Mouse (Mus musculus): Measurements from ENCODE around the gene Rps25. TPM values are rescaled to one million over a fixed set of nuclear protein-coding genes. Genes with fewer than 3 reads are reported as not detected.
A peak's percentile ranks its signal among the peaks of the same experiment; 100 is the strongest.
"Not testable (repeated sequence)": the region's sequence is repeated elsewhere in the genome, so short reads cannot be mapped to it uniquely, and the experiment has no call there.

The Rps25 gene
- polyA plus RNA-seq, 1 experiment from 2014 or later: 2,208 TPM

DNA sequence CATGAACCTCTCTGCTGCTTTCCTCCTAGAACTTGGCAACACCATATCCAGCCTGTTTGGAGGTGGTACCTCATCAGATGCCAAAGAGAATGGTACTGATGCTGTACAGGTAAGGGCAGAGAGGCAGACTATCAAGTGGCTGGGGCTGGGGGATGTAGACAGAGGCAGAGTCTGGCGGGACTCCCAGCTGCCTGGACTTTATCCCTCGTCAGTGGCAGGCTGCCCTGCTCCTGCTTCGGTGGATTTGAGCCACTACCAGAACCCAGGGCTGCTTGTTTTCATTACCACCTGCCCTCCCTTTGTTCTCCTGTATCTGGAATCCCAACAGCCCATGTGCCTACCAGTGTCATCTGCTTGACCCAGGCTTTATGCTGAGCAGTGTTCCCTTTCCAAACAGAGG is 19.7 kb upstream of the Rps25 start:
- Histone ChIP-seq H3K27ac (replicated peaks) (no peak overlapping the region), H3K27me3 (ENCODE audit: low read depth, poor library complexity, severe bottlenecking) (no peaks in the 10 kb centered on the region), H3K4me1 (no peaks in the 10 kb centered on the region), H3K9me3 (replicated peaks) (no peaks in the 10 kb centered on the region), H3K36me3 (peaks cover 99% of the 10 kb centered on the region), H3K4me3 (no peak overlapping the region)
- DNase-seq (ENCODE audit: low spot score): no peak
- WGBS: 79% methylated on average over 3 of the region's 3 CpGs

DNA sequence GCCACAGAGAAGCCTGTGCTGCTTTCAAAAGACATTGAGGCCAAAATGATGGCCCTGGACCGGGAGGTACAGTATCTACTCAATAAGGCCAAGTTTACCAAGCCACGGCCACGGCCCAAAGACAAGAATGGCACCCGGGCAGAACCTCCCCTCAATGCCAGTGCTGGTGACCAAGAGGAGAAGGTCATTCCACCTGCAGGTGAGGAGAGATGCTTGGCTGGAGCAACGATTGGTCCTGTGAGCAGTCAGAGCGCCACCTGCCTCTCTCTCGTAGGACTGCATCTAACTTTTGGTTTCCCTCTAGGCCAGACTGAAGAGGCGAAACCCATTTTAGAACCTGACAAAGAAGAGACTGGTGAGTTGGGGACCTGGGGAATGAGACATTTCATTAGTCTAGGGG is 17.7 kb upstream of the Rps25 start:
- Histone ChIP-seq H3K4me3 (no peak overlapping the region), H3K4me1 (no peaks in the 10 kb centered on the region), H3K27me3 (ENCODE audit: low read depth, poor library complexity, severe bottlenecking) (no peaks in the 10 kb centered on the region), H3K27ac (replicated peaks) (no peak overlapping the region), H3K9me3 (replicated peaks) (no peaks in the 10 kb centered on the region), H3K36me3 (peaks cover 88% of the 10 kb centered on the region)
- 68% methylated on average over 8 of the region's 8 CpGs for WGBS
- DNase-seq (ENCODE audit: low spot score): peak; percentile 35

DNA sequence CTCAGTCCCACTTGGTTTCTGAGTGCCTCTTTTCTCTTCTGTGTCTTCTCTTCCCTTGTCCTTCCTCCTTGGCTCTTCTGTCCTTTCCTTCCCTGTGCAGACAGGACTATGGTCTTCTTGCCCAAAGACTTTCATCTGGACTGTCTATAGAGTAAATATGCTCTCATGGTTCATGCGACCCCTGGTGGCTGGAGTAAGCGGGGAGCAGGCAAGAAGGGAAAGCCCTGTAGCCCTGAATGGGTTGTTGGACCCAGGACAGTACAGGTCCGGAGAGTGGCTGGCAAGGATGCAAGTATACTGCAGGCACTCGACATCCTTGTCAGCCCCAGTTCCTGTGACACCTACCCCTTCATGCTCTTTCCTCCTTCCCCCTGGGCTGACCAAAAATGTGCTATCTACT is 15.5 kb upstream of the Rps25 start:
- Histone ChIP-seq H3K4me1 (peaks cover 5% of the 10 kb centered on the region), H3K4me3 (no peak overlapping the region), H3K27ac (replicated peaks) (no peak overlapping the region), H3K27me3 (ENCODE audit: low read depth, poor library complexity, severe bottlenecking) (no peaks in the 10 kb centered on the region), H3K36me3 (peaks cover 66% of the 10 kb centered on the region), H3K9me3 (replicated peaks) (no peaks in the 10 kb centered on the region)
- DNase-seq (ENCODE audit: low spot score): peak; percentile 68
- 47% methylated on average over 4 of the region's 4 CpGs for WGBS

GRCm38 (mm10) chr9:44396684-44397411 is 10.1 kb upstream of the Rps25 start, which contains the start of gene Slc37a4:
TSS of gene Slc37a4 (plus strand) at chr9:44396852.
- DNase-seq (ENCODE audit: low spot score): peak; percentile 87
- H3K27me3 ChIP-seq (ENCODE audit: low read depth, poor library complexity, severe bottlenecking): peaks cover 13% of the 10 kb centered on the region
- peaks cover 42% of the 10 kb centered on the region for H3K36me3 ChIP-seq
- under 1% methylated on average over 43 of the region's 43 CpGs for whole genome bisulfite sequencing
- no peaks in the 10 kb centered on the region for H3K9me3 ChIP-seq (replicated peaks)
- H3K27ac ChIP-seq (replicated peaks): peak within 1 kb of the TSS; percentile 90
- peaks cover 34% of the 10 kb centered on the region for H3K4me1 ChIP-seq
- peak within 1 kb of the TSS; percentile 85 for H3K4me3 ChIP-seq

DNA sequence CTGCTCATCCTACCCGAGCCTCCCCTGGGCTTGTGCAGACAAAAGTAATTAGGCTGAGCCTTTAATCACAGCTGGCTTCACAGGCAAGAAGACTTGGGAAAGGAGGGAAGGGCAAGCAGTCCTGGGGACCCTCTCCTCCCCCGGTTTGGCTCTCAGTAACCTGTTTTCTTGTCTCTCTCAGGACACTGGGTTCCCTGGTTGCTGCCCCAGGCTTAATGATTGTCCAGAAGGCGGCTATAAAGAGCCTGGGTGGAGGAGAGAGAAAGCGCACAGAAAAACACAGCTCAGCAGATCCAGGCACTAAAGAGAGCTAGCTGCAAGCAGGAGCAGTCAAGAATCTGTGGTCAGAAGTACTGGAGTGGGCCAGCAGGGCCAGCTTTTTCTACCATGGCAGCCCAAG is 8.9 kb upstream of the Rps25 start:
- Histone ChIP-seq H3K9me3 (replicated peaks) (no peaks in the 10 kb centered on the region), H3K4me3 (peak overlapping the region; percentile 85), H3K36me3 (peaks cover 44% of the 10 kb centered on the region), H3K27ac (replicated peaks) (peak overlapping the region; percentile 90), H3K4me1 (peaks cover 34% of the 10 kb centered on the region), H3K27me3 (ENCODE audit: low read depth, poor library complexity, severe bottlenecking) (peaks cover 13% of the 10 kb centered on the region)
- DNase-seq (ENCODE audit: low spot score): no peak
- 22% methylated on average over 4 of the region's 4 CpGs for WGBS

- H3K36me3 ChIP-seq: peaks cover 47% of the 10 kb centered on the region
- WGBS: 87% methylated on average over 9 of the region's 9 CpGs
- H3K27ac ChIP-seq (replicated peaks): peak overlapping the region; percentile 90; the same call in 1 of the 2 replicates
- H3K27me3 ChIP-seq (ENCODE audit: low read depth, poor library complexity, severe bottlenecking): peaks cover 13% of the 10 kb centered on the region
- peak overlapping the region; percentile 85 for H3K4me3 ChIP-seq
- DNase-seq (ENCODE audit: low spot score): no peak
- H3K9me3 ChIP-seq (replicated peaks): no peaks in the 10 kb centered on the region
- H3K4me1 ChIP-seq: peaks cover 34% of the 10 kb centered on the region
These were observed 8.4 kb upstream of the Rps25 start for GRCm38 (mm10) chr9:44398551-44398950.

GRCm38 (mm10) chr9:44399114-44399794 is 7.7 kb upstream of the Rps25 start:
- H3K27me3 ChIP-seq (ENCODE audit: low read depth, poor library complexity, severe bottlenecking): peaks cover 13% of the 10 kb centered on the region
- no peaks in the 10 kb centered on the region for H3K9me3 ChIP-seq (replicated peaks)
- 0 out of 2 replicates have a peak overlapping the region, but pooled peaks have one; percentile 4 for H3K4me3 ChIP-seq
- DNase-seq (ENCODE audit: low spot score): no peak
- H3K4me1 ChIP-seq: peaks cover 34% of the 10 kb centered on the region
- 0 out of 2 replicates have a peak overlapping the region, but pooled peaks have one; percentile 1 for H3K27ac ChIP-seq (replicated peaks)
- peaks cover 54% of the 10 kb centered on the region for H3K36me3 ChIP-seq
- 84% methylated on average over 13 of the region's 13 CpGs for WGBS

GRCm38 (mm10) chr9:44399795-44400114 is 7.2 kb upstream of the Rps25 start:
- Histone ChIP-seq H3K36me3 (peaks cover 59% of the 10 kb centered on the region), H3K27me3 (ENCODE audit: low read depth, poor library complexity, severe bottlenecking) (peaks cover 13% of the 10 kb centered on the region), H3K27ac (replicated peaks) (0 out of 2 replicates have a peak overlapping the region, but pooled peaks have one; percentile 1), H3K4me1 (peaks cover 34% of the 10 kb centered on the region), H3K9me3 (replicated peaks) (no peaks in the 10 kb centered on the region), H3K4me3 (no peak overlapping the region)
- no peak for DNase-seq (ENCODE audit: low spot score)
- whole genome bisulfite sequencing: 92% methylated on average over 6 of the region's 6 CpGs

DNA sequence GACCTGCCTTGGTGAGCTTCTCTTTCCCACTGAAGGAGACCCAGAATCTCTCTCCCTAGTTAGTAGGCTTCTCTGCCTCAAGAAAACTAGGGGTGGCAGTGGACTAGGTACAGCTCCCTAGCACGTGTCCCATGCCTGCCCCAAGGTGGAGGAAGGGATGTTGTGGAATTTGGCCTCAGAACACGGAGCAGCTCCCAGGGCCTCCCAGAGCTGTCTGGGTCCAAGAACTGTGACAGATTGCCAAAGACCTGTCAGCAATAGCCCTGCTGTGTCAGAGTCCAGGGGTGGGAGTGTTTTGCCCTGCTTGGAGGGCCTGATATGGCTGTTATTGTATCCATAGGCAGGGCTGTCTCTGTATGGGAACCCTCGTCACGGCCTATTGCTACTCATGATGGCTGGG is 5.9 kb upstream of the Rps25 start:
- H3K36me3 ChIP-seq: peaks cover 70% of the 10 kb centered on the region
- no peaks in the 10 kb centered on the region for H3K9me3 ChIP-seq (replicated peaks)
- 89% methylated on average over 4 of the region's 4 CpGs for WGBS
- H3K4me1 ChIP-seq: peaks cover 44% of the 10 kb centered on the region
- H3K27ac ChIP-seq (replicated peaks): no peak overlapping the region
- peaks cover 13% of the 10 kb centered on the region for H3K27me3 ChIP-seq (ENCODE audit: low read depth, poor library complexity, severe bottlenecking)
- no peak for DNase-seq (ENCODE audit: low spot score)
- H3K4me3 ChIP-seq: no peak overlapping the region

GRCm38 (mm10) chr9:44405011-44405410 is 1.9 kb upstream of the Rps25 start:
- H3K27me3 ChIP-seq (ENCODE audit: low read depth, poor library complexity, severe bottlenecking): no peaks in the 10 kb centered on the region
- H3K36me3 ChIP-seq: peaks cover 75% of the 10 kb centered on the region
- no peak overlapping the region for H3K27ac ChIP-seq (replicated peaks)
- no peaks in the 10 kb centered on the region for H3K9me3 ChIP-seq (replicated peaks)
- peaks cover 29% of the 10 kb centered on the region for H3K4me1 ChIP-seq
- no peak overlapping the region for H3K4me3 ChIP-seq
- DNase-seq (ENCODE audit: low spot score): no peak
- 84% methylated on average over 3 of the region's 3 CpGs for WGBS

DNA sequence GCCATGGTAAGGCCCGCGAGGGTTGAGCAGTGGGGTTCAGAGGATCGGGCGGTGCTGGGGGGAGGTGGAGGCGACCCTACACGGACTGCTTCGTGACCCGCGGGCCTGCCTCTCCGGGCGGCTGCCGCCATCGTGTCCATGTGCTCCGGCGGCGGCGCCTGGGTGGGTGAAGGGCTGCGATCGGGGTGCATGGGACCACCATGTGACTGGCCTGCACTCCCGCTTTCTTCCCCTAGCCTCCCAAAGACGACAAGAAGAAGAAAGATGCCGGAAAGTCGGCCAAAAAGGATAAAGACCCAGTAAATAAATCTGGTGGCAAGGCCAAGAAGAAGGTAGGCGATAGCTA is 786 bp downstream of the Rps25 start:
- no peak for DNase-seq (ENCODE audit: low spot score)
- Histone ChIP-seq H3K4me3 (peak overlapping the region; percentile 93), H3K4me1 (peaks cover 29% of the 10 kb centered on the region), H3K27me3 (ENCODE audit: low read depth, poor library complexity, severe bottlenecking) (no peaks in the 10 kb centered on the region), H3K36me3 (peaks cover 75% of the 10 kb centered on the region), H3K27ac (replicated peaks) (peak overlapping the region; percentile 94), H3K9me3 (replicated peaks) (no peaks in the 10 kb centered on the region)
- under 1% methylated on average over 24 of the region's 24 CpGs for WGBS

GRCm38 (mm10) chr9:44408693-44409092 is 1.8 kb downstream of the Rps25 start:
- H3K36me3 ChIP-seq: peaks cover 75% of the 10 kb centered on the region
- 83% methylated on average over 9 of the region's 9 CpGs for WGBS

More at GRCm38 (mm10) chr9:44408693-44409092, 1.8 kb downstream of the Rps25 start:
- Histone ChIP-seq H3K4me1 (peaks cover 29% of the 10 kb centered on the region), H3K4me3 (peak overlapping the region; percentile 93), H3K27ac (replicated peaks) (0 out of 2 replicates have a peak overlapping the region, but pooled peaks have one; percentile 94)
- not testable (repeated sequence) for DNase-seq (ENCODE audit: low spot score); H3K27me3 ChIP-seq (ENCODE audit: low read depth, poor library complexity, severe bottlenecking); H3K9me3 ChIP-seq (replicated peaks)

All from midbrain, embryonic 10.5 days (tissue).